Mouse (Mus musculus) neural tube, embryonic 11.5 days (tissue): Measurements from ENCODE around the gene Gucd1. TPM values are rescaled to one million over a fixed set of nuclear protein-coding genes. Genes with fewer than 3 reads are reported as not detected.
"Not testable (repeated sequence)": the region's sequence is repeated elsewhere in the genome, so short reads cannot be mapped to it uniquely, and the experiment has no call there.

Experiments
- ATAC-seq: fragments of 200-750 bp; cut with Nextera tagmentation; 2 replicates; pipeline ENCODE4 v1.8.0; 2017; ENCODE audit warnings: moderate number of reproducible peaks, mild to moderate bottlenecking, moderate TSS enrichment, moderate library complexity; ENCODE audit not compliant: insufficient read depth, low FRiP score, low TSS enrichment
- DNase-seq: peaks from one replicate; pipeline ENCODE4 v3.0.0-alpha.2; 2015; ENCODE audit warnings: low spot score
- H3K27ac ChIP-seq: fragments of 300-500 bp; sonication (generic); 2 replicates; pipeline ENCODE4 v1.5.1; 2014; ENCODE audit warnings: low read depth, mild to moderate bottlenecking, low read length
- H3K27me3 ChIP-seq: fragments of 300-500 bp; sonication (generic); 2 replicates; pipeline ENCODE4 v1.6.1; 2014; ENCODE audit warnings: mild to moderate bottlenecking, low read length, mixed read lengths; ENCODE audit not compliant: control insufficient read depth, insufficient read depth
- H3K36me3 ChIP-seq: fragments of 300-500 bp; sonication (generic); 2 replicates; pipeline ENCODE4 v1.6.1; 2014; ENCODE audit warnings: mild to moderate bottlenecking, low read length, moderate library complexity, mixed read lengths; ENCODE audit not compliant: control insufficient read depth, insufficient read depth
- H3K4me1 ChIP-seq: fragments of 300-500 bp; sonication (generic); 2 replicates; pipeline ENCODE4 v1.6.1; 2014; ENCODE audit warnings: low read length, mixed read lengths; ENCODE audit not compliant: control insufficient read depth, insufficient read depth
- H3K4me2 ChIP-seq: fragments of 300-500 bp; sonication (generic); 2 replicates; pipeline ENCODE4 v1.6.1; 2014; ENCODE audit warnings: low read depth, mild to moderate bottlenecking, moderate library complexity
- H3K4me3 ChIP-seq: fragments of 300-500 bp; sonication (generic); 2 replicates; pipeline ENCODE4 v1.5.1; 2014; ENCODE audit warnings: low read depth, low read length
- H3K9ac ChIP-seq: fragments of 300-500 bp; sonication (generic); 2 replicates; pipeline ENCODE4 v1.6.1; 2014; ENCODE audit warnings: mild to moderate bottlenecking, low read length
- H3K9me3 ChIP-seq: fragments of 300-500 bp; sonication (generic); 2 replicates; pipeline ENCODE4 v1.6.1; 2016; ENCODE audit warnings: low read length; ENCODE audit not compliant: control insufficient read depth
- WGBS: fragments of 180-500 bp; shearing (Covaris S2); extraction: QIAGEN DNeasy Blood & Tissue Kit; methylation state at CpG from one replicate; pipeline ENCODE4 v1.1.7; 2014; 5-methylcytosine and 5-hydroxymethylcytosine counted together
- polyA plus RNA-seq: library from polyadenylated mRNA; unstranded; fragments of >200 nt; fragmentation: Nextera tagmentation; extraction: Ambion mirVana; gene quantifications from 2 replicates; pipeline ENCODE4 v1.2.1, GENCODE M21; 2014

Gene Gucd1
- polyA plus RNA-seq, 1 experiment from 2014 or later: 33.2 TPM

DNA sequence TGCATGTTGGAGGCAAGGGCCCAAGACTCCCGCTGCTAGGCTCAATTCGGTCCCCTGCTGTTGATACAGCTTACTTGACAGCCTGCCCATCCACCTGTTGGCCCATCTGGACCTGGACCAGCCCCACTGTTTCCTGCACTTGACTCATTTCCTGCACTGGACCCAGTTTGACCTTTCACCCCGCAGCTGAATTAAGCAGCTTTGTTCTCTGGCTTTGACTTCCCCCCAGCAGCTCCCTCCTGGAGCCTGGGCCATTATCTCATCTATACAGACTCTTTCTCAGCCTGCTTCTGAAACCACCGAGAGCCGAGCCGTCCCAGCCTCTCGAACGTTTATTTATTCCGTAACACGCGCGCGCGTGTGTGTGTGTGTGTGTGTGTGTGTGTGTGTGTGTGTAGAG, 120.8 kb downstream of the Gucd1 start:
- Histone ChIP-seq H3K27ac (no peak overlapping the region), H3K36me3 (no peaks in the 10 kb centered on the region), H3K4me1 (no peaks in the 10 kb centered on the region), H3K9ac (no peak overlapping the region), H3K27me3 (no peaks in the 10 kb centered on the region), H3K9me3 (no peaks in the 10 kb centered on the region), H3K4me3 (no peak overlapping the region), H3K4me2 (no peak overlapping the region)
- ATAC-seq (no peak), DNase-seq (peak; percentile 23)
- WGBS: 59% methylated on average over 14 of the region's 14 CpGs

DNA sequence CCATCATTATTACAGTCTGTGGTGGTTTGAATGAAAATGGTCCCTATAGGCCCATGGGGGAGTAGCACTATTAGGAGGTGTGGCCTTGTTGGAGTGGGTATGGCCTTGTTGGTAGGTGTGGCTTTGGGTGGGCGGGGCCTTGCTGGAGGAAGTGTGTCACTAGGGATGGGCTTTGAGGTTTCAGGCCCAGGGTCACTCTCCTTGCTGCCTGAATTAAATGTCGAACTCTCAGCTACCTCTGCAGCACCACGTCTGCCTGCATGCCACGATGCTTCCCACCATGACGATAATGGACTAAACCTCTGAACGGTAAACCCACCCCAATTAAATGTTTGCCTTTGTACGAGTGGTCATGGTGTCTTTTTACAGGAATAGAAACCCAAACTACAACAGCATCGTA, 123.0 kb downstream of the Gucd1 start:
- H3K27me3 ChIP-seq: no peaks in the 10 kb centered on the region
- DNase-seq: no peak
- no peaks in the 10 kb centered on the region for H3K4me1 ChIP-seq
- no peak for ATAC-seq
- H3K36me3 ChIP-seq: no peaks in the 10 kb centered on the region
- WGBS: 83% methylated on average over 8 of the region's 8 CpGs
- H3K9me3 ChIP-seq: no peaks in the 10 kb centered on the region
- no peak overlapping the region for H3K9ac ChIP-seq
- H3K4me2 ChIP-seq: no peak overlapping the region
- no peak overlapping the region for H3K27ac ChIP-seq
- H3K4me3 ChIP-seq: no peak overlapping the region

DNA sequence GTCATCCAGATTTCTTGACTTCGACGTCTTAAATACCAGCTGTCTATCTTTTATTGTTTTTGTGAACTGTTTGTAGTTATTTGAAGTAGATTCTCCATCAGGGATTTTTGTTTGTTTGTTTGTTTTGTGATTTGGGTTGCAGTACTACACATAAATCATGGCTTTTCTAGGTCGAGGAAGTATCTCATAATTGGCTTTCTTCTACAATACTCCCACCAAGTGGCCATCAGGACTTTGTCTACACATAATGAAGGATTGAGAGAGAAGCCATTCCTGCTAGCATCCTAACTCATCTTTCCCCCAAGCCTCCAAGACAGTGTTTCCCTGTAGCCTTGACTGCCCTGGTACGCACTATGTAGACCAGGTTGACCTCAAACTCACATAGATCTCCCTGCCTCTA, 126.9 kb downstream of the Gucd1 start:
- no peak for DNase-seq
- H3K4me2 ChIP-seq: no peak overlapping the region
- 86% methylated on average over 4 of the region's 4 CpGs for WGBS
- no peak for ATAC-seq
- no peak overlapping the region for H3K4me3 ChIP-seq
- H3K4me1 ChIP-seq: no peaks in the 10 kb centered on the region
- H3K9ac ChIP-seq: no peak overlapping the region
- H3K27me3 ChIP-seq: no peaks in the 10 kb centered on the region
- no peaks in the 10 kb centered on the region for H3K9me3 ChIP-seq
- H3K27ac ChIP-seq: no peak overlapping the region
- no peaks in the 10 kb centered on the region for H3K36me3 ChIP-seq

DNA sequence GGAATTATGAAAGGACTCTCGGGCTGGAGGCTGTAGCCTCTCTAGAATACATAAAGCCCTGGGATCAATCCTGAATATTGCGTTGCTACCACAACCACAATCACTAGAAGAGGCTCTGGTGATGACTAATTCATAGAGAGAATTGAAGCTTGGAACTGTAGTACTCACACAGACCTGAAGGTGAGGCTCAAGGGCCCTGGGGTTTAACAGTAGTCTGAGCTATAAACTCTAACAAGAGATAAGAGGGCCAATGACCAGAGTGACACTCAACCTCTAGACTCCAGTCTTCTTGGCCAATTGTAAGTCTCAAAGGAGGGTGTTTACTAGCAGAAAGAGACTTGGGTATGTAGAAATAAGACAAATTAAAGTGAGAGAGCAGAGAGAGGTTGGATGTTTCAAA, 127.6 kb downstream of the Gucd1 start:
- Histone ChIP-seq H3K27ac (no peak overlapping the region), H3K27me3 (no peaks in the 10 kb centered on the region), H3K36me3 (no peaks in the 10 kb centered on the region), H3K4me1 (no peaks in the 10 kb centered on the region), H3K4me3 (no peak overlapping the region), H3K9me3 (no peaks in the 10 kb centered on the region), H3K9ac (no peak overlapping the region), H3K4me2 (no peak overlapping the region)
- WGBS: 91% methylated on average over 2 of the region's 2 CpGs
- no peak for ATAC-seq
- no peak for DNase-seq

DNA sequence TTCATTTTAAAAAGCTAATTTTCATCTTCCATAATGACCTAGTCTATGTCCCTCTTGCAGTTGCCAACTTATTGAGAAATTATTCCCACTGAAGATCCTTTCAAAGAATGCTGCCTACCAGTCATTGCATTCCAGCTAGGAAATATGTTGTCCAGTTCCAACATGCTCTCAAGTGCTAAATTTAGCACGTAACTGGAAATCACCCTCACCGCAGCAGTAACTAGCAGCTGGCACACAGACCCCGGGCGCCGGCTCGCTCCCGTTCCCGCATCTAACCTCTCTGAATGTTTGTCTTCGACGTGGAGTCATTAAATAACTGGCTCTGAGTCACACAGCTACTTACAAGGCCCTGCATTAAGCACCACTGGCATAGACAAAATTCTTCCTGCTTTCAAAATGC, 139.1 kb downstream of the Gucd1 start:
- no peak for ATAC-seq
- H3K4me2 ChIP-seq: no peak overlapping the region

DNA sequence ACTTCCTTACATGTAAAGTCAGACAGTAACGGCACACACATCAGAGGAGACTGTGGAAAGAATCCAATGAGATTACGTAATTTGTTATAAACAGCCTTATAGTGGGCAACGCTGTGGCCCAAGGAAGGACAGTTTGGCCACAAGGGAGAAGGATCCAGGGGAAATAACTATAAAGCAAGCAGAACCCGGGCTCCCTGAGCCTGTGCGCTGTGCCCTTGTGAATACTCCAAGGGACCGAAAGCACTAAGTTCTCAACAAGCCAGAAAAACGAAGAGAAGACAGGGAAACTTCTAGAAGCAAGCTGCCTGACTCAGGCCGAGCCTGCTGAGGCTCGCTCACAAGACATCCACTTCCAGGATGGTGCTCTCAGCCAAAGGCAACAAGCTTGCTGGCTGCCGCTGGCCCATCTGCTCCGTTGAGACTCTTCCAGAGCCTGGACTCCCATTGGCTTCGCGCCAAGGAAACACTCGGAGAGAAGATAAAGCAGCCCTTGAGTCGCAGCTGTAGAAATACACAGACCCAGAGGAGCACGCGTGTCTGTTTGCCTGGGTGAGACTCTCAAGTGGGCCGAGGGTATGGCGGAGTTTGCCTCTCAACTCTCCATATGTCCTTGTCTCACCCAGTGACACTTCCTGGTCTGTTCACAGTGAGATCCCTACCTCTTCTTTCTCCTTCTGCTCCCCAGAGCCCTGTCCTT, 144.0 kb downstream of the Gucd1 start:
- not testable (repeated sequence) for H3K4me1 ChIP-seq, H3K27ac ChIP-seq, H3K4me2 ChIP-seq, H3K9me3 ChIP-seq, H3K4me3 ChIP-seq, H3K36me3 ChIP-seq, H3K9ac ChIP-seq, ATAC-seq, H3K27me3 ChIP-seq, DNase-seq
- 84% methylated on average over 12 of the region's 19 CpGs for WGBS

More for the DNA sequence above, 139.1 kb downstream of the Gucd1 start:
- H3K27ac ChIP-seq: no peak overlapping the region
- no peak for DNase-seq
- no peak overlapping the region for H3K4me3 ChIP-seq
- no peaks in the 10 kb centered on the region for H3K36me3 ChIP-seq
- WGBS: 83% methylated on average over 10 of the region's 10 CpGs
- no peaks in the 10 kb centered on the region for H3K27me3 ChIP-seq
- H3K9ac ChIP-seq: no peak overlapping the region
- H3K4me1 ChIP-seq: no peaks in the 10 kb centered on the region
- H3K9me3 ChIP-seq: no peaks in the 10 kb centered on the region

DNA sequence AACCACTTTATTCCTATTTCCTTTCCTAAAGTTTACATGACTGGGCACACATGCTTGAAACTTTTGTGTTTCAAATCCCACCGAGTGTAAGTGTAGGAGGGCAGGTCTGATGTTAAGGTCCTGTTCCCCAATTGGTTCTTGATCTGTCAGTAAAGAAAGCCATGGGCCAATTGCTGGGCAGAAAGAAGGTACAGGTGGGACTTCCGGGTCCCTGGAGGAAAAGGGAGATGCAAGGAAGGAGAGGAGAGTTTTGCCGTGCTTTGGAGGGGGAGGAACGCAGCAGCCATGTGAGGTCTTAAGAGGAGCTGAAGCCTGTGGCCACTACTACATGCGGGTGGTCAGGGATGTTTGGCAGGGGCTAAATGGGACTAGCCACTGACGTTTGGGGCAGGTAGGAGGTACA, 152.5 kb downstream of the Gucd1 start:
- 55% methylated on average over 6 of the region's 6 CpGs for WGBS

DNA sequence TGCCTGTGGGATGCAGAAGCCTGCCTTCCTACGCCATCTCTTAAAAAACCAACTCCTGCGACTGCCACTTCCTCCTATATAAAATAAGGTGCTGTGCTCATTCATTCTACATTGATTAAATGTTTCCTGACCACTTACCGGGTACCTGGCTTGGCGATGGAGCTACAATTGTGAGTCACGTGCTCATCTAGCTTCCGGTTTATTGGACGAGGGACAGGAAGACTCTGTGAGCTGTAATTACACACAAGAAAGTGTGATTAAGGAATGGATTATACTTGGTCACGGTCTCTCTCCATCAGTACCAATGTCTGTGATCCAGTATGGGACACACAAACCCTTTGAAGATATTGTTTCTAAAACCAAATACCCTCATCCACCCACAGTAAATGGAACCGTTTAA, 153.0 kb downstream of the Gucd1 start:
- Histone ChIP-seq H3K9me3 (no peaks in the 10 kb centered on the region), H3K27me3 (no peaks in the 10 kb centered on the region), H3K36me3 (no peaks in the 10 kb centered on the region), H3K4me1 (0 out of 2 replicates have a peak, but pooled peaks cover 3% of the 10 kb centered on the region), H3K27ac (no peak overlapping the region), H3K4me2 (no peak overlapping the region), H3K4me3 (no peak overlapping the region), H3K9ac (no peak overlapping the region)
- 90% methylated on average over 9 of the region's 9 CpGs for WGBS
- peak; percentile 38; the same call in 1 of the 2 replicates for ATAC-seq
- DNase-seq: no peak

More for the DNA sequence above, 152.5 kb downstream of the Gucd1 start:
- H3K4me2 ChIP-seq: peak overlapping the region; percentile 10; the same call in 1 of the 2 replicates
- ATAC-seq: no peak
- no peaks in the 10 kb centered on the region for H3K27me3 ChIP-seq
- no peak for DNase-seq
- no peak overlapping the region for H3K4me3 ChIP-seq
- no peak overlapping the region for H3K9ac ChIP-seq
- H3K9me3 ChIP-seq: no peaks in the 10 kb centered on the region
- H3K4me1 ChIP-seq: 0 out of 2 replicates have a peak, but pooled peaks cover 3% of the 10 kb centered on the region
- H3K36me3 ChIP-seq: no peaks in the 10 kb centered on the region
- no peak overlapping the region for H3K27ac ChIP-seq

DNA sequence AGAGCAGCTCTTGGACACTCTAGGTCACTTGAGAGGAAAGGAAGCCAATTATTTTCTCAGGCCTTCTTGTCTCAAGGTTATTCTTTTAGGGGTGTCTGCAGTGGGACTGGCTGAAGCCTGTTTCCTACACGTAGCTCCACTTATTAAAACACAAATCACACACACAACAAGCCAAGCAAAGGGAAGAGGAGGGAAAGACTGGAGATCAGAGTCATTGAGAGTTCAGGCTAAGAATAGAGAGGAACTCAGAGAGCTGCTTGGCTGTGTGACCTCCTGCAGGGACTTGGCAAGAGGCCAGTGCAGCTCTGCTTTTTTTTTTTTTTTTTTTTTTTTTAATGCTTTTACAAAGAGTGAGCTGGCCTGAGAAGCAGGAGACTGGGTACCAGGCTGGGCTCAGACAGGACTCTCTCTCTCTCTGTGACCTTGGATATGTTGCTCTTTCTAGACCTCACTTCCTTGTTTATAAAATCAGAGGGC, 153.5 kb downstream of the Gucd1 start:
- H3K36me3 ChIP-seq, H3K4me3 ChIP-seq, H3K27me3 ChIP-seq, H3K9me3 ChIP-seq, H3K4me2 ChIP-seq, H3K27ac ChIP-seq, H3K9ac ChIP-seq, H3K4me1 ChIP-seq: not testable (repeated sequence)
- ATAC-seq (peak; percentile 79), DNase-seq (peak; percentile 54)
- whole genome bisulfite sequencing: 35% methylated on average over 1 of the region's 1 CpGs
